Mouse (Mus musculus) layer of hippocampus, postnatal 25 days (tissue): ENCODE measurements around the gene Lrba. TPM values are rescaled to one million over a fixed set of nuclear protein-coding genes. Genes with fewer than 3 reads are reported as not detected.
A peak's percentile ranks its signal among the peaks of the same experiment; 100 is the strongest.

ENCODE experiments used
- DNase-seq, 2 experiments: peaks; one replicate each; pipeline ENCODE4 v3.0.0; 2022; ENCODE audit warnings: mixed read lengths in 2 of 2, low spot score in 1 of 2; ENCODE audit errors: extremely low spot score in 1 of 2
- total RNA-seq, 2 experiments: library from RNA; stranded (reverse); gene quantifications; 2 replicates each; pipeline ENCODE4 v1.2.3; 2021

Gene Lrba
- total RNA-seq, 2 experiments from 2014 or later: 23.9 to 27.4 TPM

GRCm38 (mm10) chr3:86745769-86746512 lies 521.5 kb downstream of the Lrba start:
- DNase-seq: no peak

GRCm38 (mm10) chr3:86750652-86751051 lies 526.2 kb downstream of the Lrba start:
- no peak for DNase-seq

GRCm38 (mm10) chr3:86754178-86754577 lies 529.7 kb downstream of the Lrba start:
- no peak for DNase-seq

GRCm38 (mm10) chr3:86754595-86755557 lies 530.4 kb downstream of the Lrba start:
- no peak for DNase-seq

GRCm38 (mm10) chr3:86756548-86756947 lies 532.1 kb downstream of the Lrba start:
- no peak for DNase-seq

- no peak for DNase-seq
Observed at GRCm38 (mm10) chr3:86758727-86759126, 534.2 kb downstream of the Lrba start.

- DNase-seq: no peak
Observed at GRCm38 (mm10) chr3:86759383-86759782, 534.9 kb downstream of the Lrba start.

- no peak for DNase-seq
Observed at GRCm38 (mm10) chr3:86759834-86760233, 535.4 kb downstream of the Lrba start.

GRCm38 (mm10) chr3:86760474-86760873 lies 536.0 kb downstream of the Lrba start:
- no peak for DNase-seq

- DNase-seq: peak in 1 of 2 experiments; percentile 82
Observed at GRCm38 (mm10) chr3:86761095-86762035, 536.9 kb downstream of the Lrba start.

- no peak for DNase-seq
Observed at GRCm38 (mm10) chr3:86762036-86762415, 537.5 kb downstream of the Lrba start.

GRCm38 (mm10) chr3:86762456-86762855 lies 538.0 kb downstream of the Lrba start:
- no peak for DNase-seq

GRCm38 (mm10) chr3:86768553-86768952 lies 544.1 kb downstream of the Lrba start:
- no peak for DNase-seq

GRCm38 (mm10) chr3:86768969-86769368 lies 544.5 kb downstream of the Lrba start:
- no peak for DNase-seq

- DNase-seq: no peak
Observed at GRCm38 (mm10) chr3:86774566-86775443, 550.3 kb downstream of the Lrba start.

GRCm38 (mm10) chr3:86775444-86775828 lies 551.0 kb downstream of the Lrba start:
- no peak for DNase-seq

GRCm38 (mm10) chr3:86779704-86780103 lies 555.2 kb downstream of the Lrba start:
- DNase-seq: no peak

- DNase-seq: no peak
Observed at GRCm38 (mm10) chr3:86784051-86784450, 559.6 kb downstream of the Lrba start.

GRCm38 (mm10) chr3:86784930-86785329 lies 560.5 kb downstream of the Lrba start:
- DNase-seq: no peak
